Mouse (Mus musculus) kidney, adult 2 months (tissue): ENCODE data around the gene Ttc12.

Experiments used
- CTCF ChIP-seq: fragments of 200-500 bp; conservative IDR thresholded peaks from 2 replicates; pipeline ENCODE4 v1.5.1; 2011; ENCODE audit warnings: low read depth, mild to moderate bottlenecking, control low read depth, low read length, moderate library complexity, mixed read lengths; ENCODE audit not compliant: insufficient read depth, insufficient read length
- POLR2A ChIP-seq: fragments of 200-500 bp; IDR thresholded peaks from one replicate; pipeline ENCODE4 v1.6.1; 2011; ENCODE audit warnings: low read depth, low read length, control low read depth

DNA sequence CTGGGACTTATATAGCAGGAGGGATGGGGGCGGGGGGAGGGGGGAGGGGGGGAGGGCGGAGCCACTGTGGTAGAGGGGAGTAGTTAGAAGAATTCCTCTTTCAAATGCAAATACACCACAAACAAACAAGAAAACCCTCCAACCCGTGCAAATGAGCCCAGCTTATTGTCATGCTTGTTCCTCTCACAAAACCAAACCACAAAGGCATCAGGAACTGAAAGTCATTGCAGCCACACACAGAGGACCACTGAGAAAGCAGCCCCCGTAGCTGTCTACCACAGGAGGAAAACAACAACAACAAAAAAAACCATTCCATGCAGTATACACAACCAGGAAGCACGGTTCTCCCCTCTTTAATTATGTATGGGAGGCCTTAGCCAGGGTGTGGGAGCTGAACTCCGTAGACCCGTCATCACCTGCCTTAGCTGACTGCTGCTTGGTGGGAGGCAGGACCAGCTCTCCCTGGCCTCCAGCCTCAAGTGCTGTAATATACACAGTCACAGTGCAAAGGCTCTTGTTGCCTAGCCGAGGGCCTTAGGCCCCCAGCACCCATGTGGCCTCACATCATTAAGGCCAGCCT lies 48.0 kb upstream of the Ttc12 start:
- TF ChIP-seq CTCF = no peak
- no peak for TF ChIP-seq POLR2A
